Mouse (Mus musculus) layer of hippocampus, adult 9-11 months (tissue): ENCODE measurements around the gene Coa6.
"Not testable (repeated sequence)": the region's sequence is repeated elsewhere in the genome, so short reads cannot be mapped to it uniquely, and the experiment has no call there.

ENCODE experiments used
- DNase-seq: peaks from one replicate; pipeline ENCODE4 v3.0.0; 2022

Gene Coa6

DNA sequence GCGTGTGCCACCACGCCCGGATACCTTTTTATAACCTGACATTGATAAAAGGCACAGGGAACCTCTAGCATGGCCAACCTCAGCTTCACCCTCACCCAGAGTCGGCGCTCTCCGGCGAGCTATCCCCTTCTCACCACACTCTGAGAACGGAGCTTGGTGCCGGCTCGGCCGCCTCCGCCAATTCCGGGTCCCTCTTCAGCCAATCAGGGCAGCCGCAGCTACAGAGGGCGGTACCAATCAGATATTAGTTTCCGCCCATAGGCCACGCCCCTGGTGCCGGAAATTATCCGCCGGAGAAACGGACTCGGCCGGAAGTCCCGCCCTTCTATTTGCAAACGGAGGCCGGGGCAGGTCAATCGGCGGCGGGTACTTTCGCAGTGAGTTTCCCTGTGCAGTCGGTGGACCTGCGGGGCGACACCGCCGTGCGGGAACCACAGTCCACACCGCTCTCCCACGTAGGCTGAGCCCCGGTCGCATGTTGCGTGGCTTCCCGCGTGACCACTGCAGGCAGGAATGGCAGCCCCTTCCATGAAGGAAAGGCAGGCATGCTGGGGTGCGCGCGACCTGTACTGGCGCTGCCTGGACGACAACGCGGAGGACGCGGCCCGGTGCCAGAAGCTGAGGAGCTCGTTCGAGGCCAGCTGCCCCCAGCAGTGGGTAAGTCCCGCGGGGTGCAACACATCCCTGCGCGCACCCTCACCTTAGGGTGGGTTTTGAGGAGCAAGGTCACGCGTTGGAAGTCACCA is at the start of gene Coa6:
Coa6 (plus strand) TSS at position 342 of the 746 bp plus-strand sequence.
- DNase-seq: peak; percentile 97

- DNase-seq: no peak
Measured at GRCm38 (mm10) chr8:126379580-126379979, 42.7 kb upstream of the Coa6 start.

DNA sequence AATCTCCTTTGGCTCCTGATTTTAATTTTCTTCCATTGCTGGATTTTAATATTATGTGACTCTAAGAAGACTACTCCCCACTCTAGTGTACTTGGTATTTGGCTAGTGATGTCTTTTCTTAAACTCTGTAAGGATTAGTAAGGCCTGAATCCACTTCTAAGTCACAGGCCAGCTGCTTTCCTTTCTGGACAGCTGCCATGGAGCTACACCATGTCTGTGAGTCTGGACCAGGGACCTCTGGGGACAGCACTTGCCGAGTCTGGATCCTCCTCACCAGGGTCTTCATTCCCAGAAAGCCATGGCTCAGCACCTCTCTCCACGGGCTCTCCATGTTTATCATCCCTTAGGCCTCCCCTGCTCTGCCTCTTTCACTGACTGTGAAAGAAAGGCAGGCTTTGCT is 42.2 kb upstream of the Coa6 start:
- no peak for DNase-seq

GRCm38 (mm10) chr8:126381299-126381698 is 41.0 kb upstream of the Coa6 start:
- DNase-seq: no peak

DNA sequence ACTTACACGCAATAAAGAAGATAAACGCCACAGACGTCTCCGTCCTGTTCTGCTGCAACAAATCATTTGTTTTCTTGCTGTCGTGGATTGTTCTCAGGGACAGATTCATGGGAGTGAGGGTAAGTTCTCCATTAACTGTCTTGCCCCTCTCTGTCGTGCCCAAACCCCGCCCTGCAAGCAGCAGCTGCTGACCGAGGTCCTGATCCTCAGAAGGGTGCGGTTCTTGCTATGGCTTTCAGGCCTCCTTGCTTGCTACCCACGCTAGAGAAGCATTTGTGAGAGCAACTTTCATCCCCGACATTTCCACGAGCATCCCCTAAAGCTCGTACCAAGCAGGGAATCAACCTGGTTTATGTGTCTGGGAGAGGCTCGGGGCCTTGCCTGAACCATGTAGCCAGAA is 40.1 kb upstream of the Coa6 start:
- DNase-seq: no peak

DNA sequence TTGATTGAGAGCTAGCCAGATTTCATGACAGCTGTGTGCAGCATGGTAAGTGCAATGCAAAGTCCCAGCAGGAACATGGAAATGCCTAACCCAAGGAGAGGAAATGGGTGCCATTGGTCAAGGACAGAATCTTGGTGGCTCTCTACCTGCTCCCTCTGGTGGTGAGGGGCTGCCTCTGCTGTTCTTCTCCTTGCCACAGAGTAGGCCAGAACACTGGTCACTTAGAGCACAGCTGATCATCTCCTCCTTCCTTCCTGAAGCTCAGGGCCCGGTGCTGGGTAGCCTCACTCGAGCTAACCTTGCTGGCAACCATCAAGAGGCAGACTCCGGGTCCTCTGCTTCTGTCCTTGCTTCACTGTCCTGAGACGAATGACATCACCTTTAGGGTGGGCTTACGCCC is 39.6 kb upstream of the Coa6 start:
- DNase-seq: no peak

DNA sequence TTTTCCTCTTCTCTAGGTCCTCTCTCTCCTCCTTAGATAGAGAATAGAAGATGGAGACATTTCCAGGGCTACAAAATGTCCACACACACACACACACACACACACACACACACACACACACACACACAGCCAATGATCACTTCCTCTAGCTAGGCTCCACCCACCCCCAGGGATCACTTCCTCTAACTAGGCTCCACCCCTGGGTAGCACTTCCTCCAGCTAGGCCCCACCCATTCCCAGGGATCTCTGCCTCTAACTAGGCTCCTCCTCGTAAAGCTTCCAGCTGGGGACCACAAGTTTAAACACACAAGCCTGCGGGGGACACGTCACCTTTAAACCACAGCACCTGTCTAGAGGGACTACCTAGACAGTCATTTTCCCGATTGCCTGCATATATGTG is 34.7 kb upstream of the Coa6 start:
- no peak for DNase-seq

- DNase-seq: no peak
Measured at GRCm38 (mm10) chr8:126391541-126391940, 30.8 kb upstream of the Coa6 start.

DNA sequence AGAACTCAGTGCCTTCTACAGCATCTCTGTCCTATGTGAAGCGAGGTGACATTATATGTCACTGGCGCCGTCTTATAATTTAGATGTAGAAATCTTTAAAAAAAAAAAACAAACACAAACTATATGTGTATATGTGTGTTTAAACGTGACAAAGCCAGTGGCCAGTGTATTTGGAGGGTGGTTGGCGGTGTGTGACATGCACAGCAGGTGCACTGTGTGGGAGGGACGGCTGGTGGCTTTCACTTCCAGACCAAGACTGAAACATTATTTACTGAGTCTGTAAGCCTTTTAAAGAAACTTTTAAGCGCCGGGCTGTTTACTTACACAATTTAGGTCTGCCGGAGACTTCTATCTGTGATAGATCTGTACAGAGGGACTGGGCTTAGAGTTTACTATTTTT is 26.9 kb upstream of the Coa6 start:
- DNase-seq: no peak

DNA sequence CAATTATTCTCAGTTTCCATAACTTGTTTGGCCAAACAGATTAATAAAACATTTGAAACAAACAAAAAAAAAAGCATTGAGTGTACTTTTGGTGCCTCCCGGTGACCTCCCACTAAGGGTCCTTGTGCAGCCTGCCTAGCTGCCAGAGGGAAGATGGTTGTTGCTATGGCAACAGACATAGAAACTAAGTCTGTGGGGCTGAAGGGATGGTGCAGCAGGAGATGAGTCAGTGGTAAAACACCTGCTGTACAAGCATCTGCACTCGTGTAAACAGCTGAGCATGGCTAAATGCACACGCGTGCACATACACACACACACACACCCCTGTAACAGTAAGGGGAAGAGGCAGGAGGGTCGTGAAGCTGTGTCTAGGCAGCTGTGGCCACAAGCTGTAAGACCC is 26.4 kb upstream of the Coa6 start:
- DNase-seq: peak; percentile 25

- no peak for DNase-seq
Measured at GRCm38 (mm10) chr8:126398349-126398748, 24.0 kb upstream of the Coa6 start.

DNA sequence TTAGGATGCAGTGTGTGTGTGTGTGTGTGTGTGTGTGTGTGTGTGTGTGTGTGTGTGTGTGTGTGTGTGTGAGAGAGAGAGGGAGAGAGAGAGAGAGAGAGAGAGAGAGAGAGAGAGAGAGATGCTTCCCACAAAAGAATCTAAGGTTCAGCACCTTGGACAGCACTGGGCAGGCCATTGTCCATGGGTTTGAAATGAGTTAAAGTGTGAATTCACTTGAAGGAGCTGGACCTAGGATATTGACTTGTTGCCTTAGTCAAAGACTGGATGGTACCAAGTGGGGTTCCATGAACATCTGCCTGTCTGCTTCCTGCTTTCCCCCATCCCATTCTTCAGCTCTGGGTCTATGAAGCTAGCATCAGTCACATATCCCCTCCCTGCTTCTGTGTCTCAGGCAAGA is 17.8 kb upstream of the Coa6 start:
- not testable (repeated sequence) for DNase-seq

- no peak for DNase-seq
Measured at GRCm38 (mm10) chr8:126405030-126405429, 17.3 kb upstream of the Coa6 start.

GRCm38 (mm10) chr8:126420834-126421233 is 1.5 kb upstream of the Coa6 start:
- DNase-seq: no peak

GRCm38 (mm10) chr8:126422920-126423300 is 595 bp downstream of the Coa6 start:
- DNase-seq: peak; percentile 33

DNA sequence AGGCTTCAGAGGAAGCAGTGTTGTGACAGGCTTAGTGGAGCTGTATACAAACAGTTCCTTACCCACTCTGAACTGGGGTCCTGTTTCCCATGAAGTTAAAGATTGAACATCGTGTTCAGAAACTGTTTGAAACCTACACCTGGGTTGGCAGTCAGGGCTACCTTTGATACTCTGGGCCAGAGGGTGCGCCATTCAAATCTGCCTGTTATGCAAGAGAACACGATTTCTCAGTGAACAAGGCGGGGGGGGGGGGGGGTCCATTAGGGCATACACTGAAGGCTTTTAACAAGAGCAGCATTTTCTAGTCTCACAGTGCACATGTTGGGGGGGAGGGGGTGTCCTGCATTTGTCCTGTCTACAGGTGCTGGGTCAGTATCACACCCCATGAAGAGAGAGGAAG is 1.8 kb downstream of the Coa6 start:
- DNase-seq: no peak

GRCm38 (mm10) chr8:126424946-126425345 is 2.6 kb downstream of the Coa6 start:
- DNase-seq: no peak

DNA sequence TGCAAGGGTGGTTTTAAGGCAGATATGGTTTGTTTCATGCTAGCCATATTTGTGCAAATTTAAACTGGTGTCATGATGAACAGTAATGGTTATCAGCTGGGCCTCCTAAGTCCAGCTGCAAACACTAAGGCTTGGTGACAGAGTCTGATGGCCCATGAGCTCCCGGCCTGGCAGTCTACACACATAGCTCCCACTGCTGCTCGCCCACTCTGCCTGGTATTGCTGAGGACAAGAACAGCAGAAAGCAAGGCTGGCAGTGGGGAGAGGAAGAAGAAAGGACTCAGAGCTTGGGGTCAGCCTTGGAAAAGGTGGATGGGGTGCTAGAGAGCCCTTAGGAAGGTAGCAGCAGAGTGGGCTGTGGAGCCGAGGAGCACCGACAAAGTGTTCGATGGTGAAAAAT is 7.3 kb downstream of the Coa6 start:
- no peak for DNase-seq

- DNase-seq: peak; percentile 43
Measured at GRCm38 (mm10) chr8:126433827-126434226, 11.5 kb downstream of the Coa6 start.

DNA sequence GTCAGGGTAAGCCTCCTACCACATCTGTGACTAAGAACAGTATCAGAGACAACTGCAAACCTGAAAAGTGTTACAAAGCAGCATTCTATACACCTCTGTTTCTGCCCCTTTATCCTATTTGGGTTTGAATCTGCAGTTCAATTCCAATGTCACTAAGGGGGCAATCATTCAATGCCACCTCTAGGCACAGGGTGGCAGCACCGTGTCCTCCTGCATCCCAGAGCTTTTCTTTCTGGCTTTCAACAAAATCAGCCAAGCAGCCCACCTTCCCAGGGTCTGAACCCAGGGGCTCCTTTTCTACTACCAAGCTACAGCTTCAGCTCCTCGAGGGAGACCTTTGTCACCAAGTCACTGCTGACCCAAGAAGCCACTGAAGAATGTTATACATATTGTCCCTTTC is 16.6 kb downstream of the Coa6 start:
- no peak for DNase-seq

GRCm38 (mm10) chr8:126451158-126451557 is 28.8 kb downstream of the Coa6 start:
- no peak for DNase-seq

DNA sequence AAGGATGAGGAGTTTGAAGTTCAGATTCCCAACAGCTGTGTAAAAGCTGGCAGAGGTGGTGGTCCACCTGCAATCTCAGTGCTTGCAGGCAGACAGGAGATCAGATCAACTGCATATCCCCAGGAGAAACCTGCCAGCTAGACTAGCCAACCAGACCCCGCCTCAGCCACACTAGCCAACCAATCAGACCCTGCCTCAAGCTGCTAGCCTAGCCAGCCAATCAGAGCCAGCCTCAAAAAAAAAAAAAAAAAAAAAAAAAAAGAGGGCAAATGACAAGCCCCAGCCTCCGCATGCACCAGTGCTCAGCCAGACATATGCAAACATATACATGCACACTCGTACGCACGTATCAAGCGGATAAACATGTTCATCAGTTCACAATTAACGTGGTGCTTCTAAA is 33.1 kb downstream of the Coa6 start:
- no peak for DNase-seq

- no peak for DNase-seq
Measured at GRCm38 (mm10) chr8:126460274-126460673, 38.0 kb downstream of the Coa6 start.

DNA sequence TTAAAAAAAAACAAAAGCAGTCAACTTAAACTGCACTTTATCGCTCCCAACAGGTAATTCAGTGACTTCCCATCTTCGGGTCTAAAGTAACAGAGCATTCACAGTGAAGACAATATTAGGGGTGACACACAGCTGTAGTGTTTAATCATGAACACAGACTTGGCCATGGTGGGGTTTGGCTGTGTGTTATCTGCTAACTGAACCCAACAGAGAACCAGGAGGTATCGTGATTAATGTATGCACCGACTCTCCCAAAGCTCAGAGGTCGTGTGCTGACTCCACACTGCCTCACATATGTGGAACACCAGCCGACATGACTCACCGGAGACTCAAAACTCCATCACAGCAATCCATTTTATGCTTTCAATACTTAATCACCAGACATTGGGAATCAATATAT is 39.4 kb downstream of the Coa6 start:
- no peak for DNase-seq

- no peak for DNase-seq
Measured at GRCm38 (mm10) chr8:126464071-126464470, 41.8 kb downstream of the Coa6 start.
